In the genomic region with DNA sequence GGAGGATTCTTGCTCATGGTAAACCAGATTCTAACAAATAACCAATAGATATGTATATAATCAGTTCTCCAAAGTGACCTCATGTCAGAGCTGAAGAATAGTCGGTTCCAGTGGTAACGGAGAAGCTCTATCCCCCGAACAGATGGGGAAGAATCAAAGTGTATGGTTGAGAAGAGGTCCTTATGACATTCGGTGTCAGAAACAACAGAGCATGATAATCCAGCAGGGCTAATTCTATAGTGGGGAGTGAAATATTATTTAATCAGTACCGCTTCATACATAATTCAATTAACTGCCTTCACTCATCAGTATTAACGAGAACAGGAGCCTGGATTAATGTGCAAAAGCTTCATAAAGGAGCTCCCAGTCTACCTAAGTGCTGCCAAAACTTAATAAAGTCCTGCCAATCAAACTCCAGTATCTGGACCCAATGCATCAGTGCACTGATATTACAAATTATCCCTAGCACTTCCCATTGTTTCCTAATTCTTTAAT, we compare ENCODE assay signal across 14 mouse cellular contexts.
"Had no signal": no experiment of that assay in that cellular context is flagged by ENCODE, and none has a peak within 500 bp of the region (broad histone marks: within the 10 kb centered on the region; RNA-seq: fewer than 3 reads in every experiment).

No protein-coding gene starts in this region.

- H3K27ac ChIP-seq: layer of hippocampus, adult 2 months; limb, embryonic 13.5 days; liver, embryonic 14.5 days; midbrain, embryonic 12.5 days; neural tube, embryonic 15.5 days had no signal

- H3K9me3 ChIP-seq: limb, embryonic 13.5 days; midbrain, embryonic 12.5 days; neural tube, embryonic 15.5 days had no signal

- H3K4me2 ChIP-seq: limb, embryonic 13.5 days; midbrain, embryonic 12.5 days; neural tube, embryonic 15.5 days had no signal

- DNase-seq: kidney, adult 18-20 months; kidney, postnatal 10 days; kidney, postnatal 4 days; left cerebral cortex, postnatal 4 days; lung, adult 18-20 months; right cerebral cortex, postnatal 4 days; spleen, adult 18-20 months; thymus, adult 18-20 months; thymus, postnatal 14 days had no signal

- H3K4me1 ChIP-seq: limb, embryonic 13.5 days; midbrain, embryonic 12.5 days; neural tube, embryonic 15.5 days had no signal

- H3K27me3 ChIP-seq: limb, embryonic 13.5 days; midbrain, embryonic 12.5 days; neural tube, embryonic 15.5 days had no signal

- H3K4me3 ChIP-seq: layer of hippocampus, adult 2 months; limb, embryonic 13.5 days; midbrain, embryonic 12.5 days; neural tube, embryonic 15.5 days had no signal

- H3K36me3 ChIP-seq: limb, embryonic 13.5 days; midbrain, embryonic 12.5 days; neural tube, embryonic 15.5 days had no signal

- H3K9ac ChIP-seq: limb, embryonic 13.5 days; liver, embryonic 14.5 days; midbrain, embryonic 12.5 days; neural tube, embryonic 15.5 days had no signal
